Mouse (Mus musculus) cerebellum, adult 2 months (tissue): ENCODE results near the gene Hsd11b1. TPM values are rescaled to one million over a fixed set of nuclear protein-coding genes. Genes with fewer than 3 reads are reported as not detected.

Source experiments
- DNase-seq, 2 experiments: peaks; one replicate each; pipeline ENCODE4 v3.0.0; 2021
- H3K27ac ChIP-seq: fragments of 200-500 bp; 2 replicates; pipeline ENCODE4 v1.5.1; 2012; ENCODE audit warnings: low read length, control low read depth, inconsistent platforms; ENCODE audit not compliant: insufficient read depth
- H3K27me3 ChIP-seq: fragments of 200-500 bp; 2 replicates; pipeline ENCODE4 v1.6.1; 2012; ENCODE audit warnings: inconsistent platforms, mild to moderate bottlenecking, low read length, moderate library complexity; ENCODE audit not compliant: control insufficient read depth, insufficient read depth
- H3K4me1 ChIP-seq: fragments of 200-500 bp; 2 replicates; pipeline ENCODE4 v1.6.1; 2011; ENCODE audit warnings: low read length; ENCODE audit not compliant: control insufficient read depth, insufficient read depth
- H3K4me3 ChIP-seq: fragments of 200-500 bp; replicated peaks from 2 replicates; pipeline ENCODE3; 2011; ENCODE audit warnings: mild to moderate bottlenecking, low read depth, low read length, control low read depth; ENCODE audit not compliant: insufficient read depth
- CTCF ChIP-seq: fragments of 200-500 bp; IDR thresholded peaks from 2 replicates; pipeline ENCODE4 v1.5.1; 2011; ENCODE audit warnings: low read depth, mild to moderate bottlenecking, control low read depth, low read length, moderate library complexity, borderline replicate concordance; ENCODE audit not compliant: insufficient read depth
- POLR2A ChIP-seq: fragments of 200-500 bp; IDR thresholded peaks from 2 replicates; pipeline ENCODE4 v1.6.1; 2011; ENCODE audit warnings: low read length, control low read depth, borderline replicate concordance; ENCODE audit not compliant: insufficient read depth
- WGBS: fragments of 180-500 bp; shearing (Covaris S2); methylation state at CpG from one replicate; pipeline ENCODE4 v1.1.7; 2018; 5-methylcytosine and 5-hydroxymethylcytosine counted together
- polyA plus RNA-seq: library from polyadenylated mRNA; depleted of rRNA; stranded (reverse); fragments of >200 nt; gene quantifications from 2 replicates; pipeline ENCODE4 v1.2.3, GENCODE M21; 2012; rRNA removed

The Hsd11b1 gene
- polyA plus RNA-seq, 1 experiment = 94.8 TPM

DNA sequence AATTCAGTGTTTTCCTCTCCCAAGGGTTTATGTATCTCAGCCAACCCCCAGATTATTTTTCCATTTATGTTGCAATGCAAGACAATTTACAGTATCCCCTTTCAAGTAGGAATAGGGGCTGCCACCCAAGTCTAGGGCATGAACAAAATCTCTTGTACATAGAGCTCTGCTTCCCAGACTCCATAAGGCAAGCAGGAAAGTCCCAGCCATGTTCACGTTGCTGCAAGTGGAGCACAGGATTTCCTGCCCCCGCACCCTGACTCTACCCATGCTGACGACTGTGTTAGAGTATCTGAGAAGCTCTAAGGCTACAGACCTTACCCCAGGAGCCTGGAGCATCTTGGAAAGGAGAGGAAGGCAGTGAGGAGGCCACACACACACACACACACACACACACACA, 74.1 kb downstream of the Hsd11b1 start:
- DNase-seq = no peak
- Histone ChIP-seq H3K4me1 (peaks cover 19% of the 10 kb centered on the region), H3K27me3 (no peaks in the 10 kb centered on the region), H3K27ac (peak overlapping the region; percentile 17; the same call in 1 of the 2 replicates), H3K4me3 (no peak overlapping the region)
- WGBS = 62% methylated on average over 3 of the region's 3 CpGs
- TF ChIP-seq CTCF (no peak), POLR2A (no peak)

DNA sequence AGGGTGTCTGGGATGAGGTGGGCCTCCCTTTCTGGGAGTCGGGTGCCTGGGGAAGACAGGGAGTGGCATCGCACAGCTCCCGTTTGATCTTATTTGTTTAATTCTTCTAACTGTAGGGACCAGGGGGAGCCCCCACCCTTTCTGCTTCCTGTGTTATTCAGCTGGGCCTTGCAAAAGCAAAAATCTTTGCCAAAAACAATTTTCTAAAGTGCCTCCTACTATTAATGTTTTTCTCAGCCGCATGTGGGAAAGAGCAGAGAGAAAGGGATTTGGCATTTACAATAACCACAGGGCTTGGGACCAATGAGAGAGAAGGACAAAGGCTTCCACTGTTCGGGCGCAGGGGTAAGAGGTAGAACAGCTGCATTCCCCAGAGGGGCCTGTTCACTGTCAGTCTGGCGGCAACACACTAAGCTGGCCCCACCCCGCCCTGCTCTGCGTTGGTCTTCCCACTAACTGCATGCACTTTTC, 74.7 kb downstream of the Hsd11b1 start:
- Histone ChIP-seq H3K27ac (0 out of 2 replicates have a peak overlapping the region, but pooled peaks have one; percentile 17), H3K4me1 (peaks cover 14% of the 10 kb centered on the region), H3K27me3 (no peaks in the 10 kb centered on the region), H3K4me3 (no peak overlapping the region)
- DNase-seq = peak in 1 of 2 experiments; percentile 21
- WGBS = 76% methylated on average over 9 of the region's 9 CpGs
- no peak for TF ChIP-seq CTCF
- no peak for TF ChIP-seq POLR2A

DNA sequence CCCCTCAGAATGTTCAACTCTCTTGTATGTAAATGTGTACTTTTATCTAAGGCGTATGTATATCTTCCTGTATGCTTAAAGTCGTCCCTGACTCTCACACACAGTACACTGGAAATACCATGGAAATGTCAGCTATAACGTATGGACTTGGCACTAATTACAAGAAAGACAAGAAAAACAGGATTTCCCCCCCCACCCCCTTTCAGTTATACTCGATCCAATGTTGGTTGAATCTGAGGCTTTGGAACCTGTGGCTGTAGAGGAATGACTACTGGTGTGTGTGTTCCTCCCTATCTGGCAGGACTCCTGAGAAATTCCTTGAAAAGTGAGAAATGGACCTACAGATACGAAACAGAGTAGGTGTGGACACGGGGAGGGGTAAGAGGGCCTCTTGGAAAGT, 75.6 kb downstream of the Hsd11b1 start:
- no peak overlapping the region for H3K4me3 ChIP-seq
- DNase-seq = no peak
- no peak overlapping the region for H3K27ac ChIP-seq
- no peaks in the 10 kb centered on the region for H3K27me3 ChIP-seq
- H3K4me1 ChIP-seq = peaks cover 8% of the 10 kb centered on the region
- WGBS = 95% methylated on average over 6 of the region's 6 CpGs
- TF ChIP-seq CTCF = no peak
- TF ChIP-seq POLR2A = no peak

DNA sequence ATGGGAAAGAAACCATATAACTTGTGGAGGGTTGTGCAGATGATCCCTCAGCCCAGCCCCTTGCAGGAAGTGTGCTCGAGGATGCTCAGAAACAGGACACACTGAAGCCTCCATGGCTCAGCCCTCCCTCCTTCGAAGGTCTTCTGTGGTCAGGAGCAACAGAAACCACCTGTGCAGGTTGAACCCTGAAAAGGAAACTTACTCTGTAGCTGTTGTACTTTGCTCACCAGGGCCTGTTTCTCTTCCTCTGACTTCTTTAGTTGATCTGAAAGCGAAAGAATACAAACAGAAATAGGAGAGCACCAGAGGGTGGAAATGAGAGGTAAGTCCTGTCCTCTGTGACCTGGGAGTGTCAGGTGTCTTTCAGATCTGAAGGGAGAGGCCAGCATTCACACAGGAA, 82.8 kb downstream of the Hsd11b1 start:
- Histone ChIP-seq H3K4me1 (no peaks in the 10 kb centered on the region), H3K4me3 (no peak overlapping the region), H3K27me3 (no peaks in the 10 kb centered on the region), H3K27ac (no peak overlapping the region)
- DNase-seq = no peak
- WGBS = 85% methylated on average over 3 of the region's 3 CpGs
- no peak for TF ChIP-seq POLR2A
- no peak for TF ChIP-seq CTCF

DNA sequence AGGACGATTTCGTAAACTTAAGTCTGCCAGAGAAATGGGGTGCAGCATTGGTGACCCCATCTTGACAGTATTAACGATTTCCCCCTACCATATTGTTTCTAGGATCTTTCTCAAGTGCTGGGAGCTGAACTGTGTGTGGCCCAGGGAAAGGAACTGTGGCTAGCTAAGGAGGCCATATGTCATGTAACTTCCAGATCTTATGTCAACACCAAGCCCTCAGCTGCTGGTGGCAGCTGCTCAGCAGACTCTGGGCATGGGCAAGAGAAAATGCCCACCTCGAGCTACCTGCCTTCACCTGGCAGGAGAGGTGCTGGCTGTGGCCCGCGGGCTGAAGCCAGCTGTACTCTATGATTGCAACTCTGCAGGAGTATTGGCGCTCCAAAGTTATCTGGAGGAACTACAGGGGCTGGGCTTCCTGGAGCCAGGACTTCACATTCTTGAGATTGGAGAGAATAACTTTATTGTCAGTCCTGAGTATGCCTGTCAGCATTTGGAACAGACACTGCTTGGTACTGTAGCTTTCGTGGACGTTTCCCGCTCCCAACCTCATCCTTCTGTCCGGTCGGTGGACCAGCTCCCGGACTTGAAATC, 89.6 kb downstream of the Hsd11b1 start:
- no peak overlapping the region for H3K27ac ChIP-seq
- TF ChIP-seq POLR2A = no peak
- TF ChIP-seq CTCF = no peak
- peak in 1 of 2 experiments; percentile 14 for DNase-seq
- no peaks in the 10 kb centered on the region; the same call in 1 of the 2 replicates for H3K4me1 ChIP-seq
- no peaks in the 10 kb centered on the region for H3K27me3 ChIP-seq
- peak overlapping the region; percentile 5 for H3K4me3 ChIP-seq
- WGBS = 77% methylated on average over 13 of the region's 13 CpGs

DNA sequence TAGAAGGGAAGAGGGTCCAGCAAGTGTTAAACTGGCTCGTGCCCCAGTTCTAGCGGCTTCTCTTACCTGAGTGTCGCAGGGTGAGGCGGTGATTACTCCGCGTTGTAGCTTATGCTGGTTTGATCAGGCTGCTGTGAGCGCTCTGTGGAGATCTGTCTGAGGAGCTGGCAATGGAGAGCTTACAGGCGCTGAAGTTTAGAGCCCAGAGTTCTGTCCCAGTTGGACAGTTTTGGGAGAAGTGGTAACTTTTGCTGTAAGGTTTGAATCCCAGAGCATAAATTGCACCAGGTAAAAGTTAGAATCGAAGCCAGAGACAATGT, 90.1 kb downstream of the Hsd11b1 start:
- Histone ChIP-seq H3K27ac (peak overlapping the region; percentile 27), H3K4me1 (no peaks in the 10 kb centered on the region; the same call in 1 of the 2 replicates), H3K27me3 (no peaks in the 10 kb centered on the region), H3K4me3 (peak overlapping the region; percentile 61)
- TF ChIP-seq POLR2A (no peak), CTCF (no peak)
- DNase-seq = no peak
- WGBS = 14% methylated on average over 9 of the region's 9 CpGs

DNA sequence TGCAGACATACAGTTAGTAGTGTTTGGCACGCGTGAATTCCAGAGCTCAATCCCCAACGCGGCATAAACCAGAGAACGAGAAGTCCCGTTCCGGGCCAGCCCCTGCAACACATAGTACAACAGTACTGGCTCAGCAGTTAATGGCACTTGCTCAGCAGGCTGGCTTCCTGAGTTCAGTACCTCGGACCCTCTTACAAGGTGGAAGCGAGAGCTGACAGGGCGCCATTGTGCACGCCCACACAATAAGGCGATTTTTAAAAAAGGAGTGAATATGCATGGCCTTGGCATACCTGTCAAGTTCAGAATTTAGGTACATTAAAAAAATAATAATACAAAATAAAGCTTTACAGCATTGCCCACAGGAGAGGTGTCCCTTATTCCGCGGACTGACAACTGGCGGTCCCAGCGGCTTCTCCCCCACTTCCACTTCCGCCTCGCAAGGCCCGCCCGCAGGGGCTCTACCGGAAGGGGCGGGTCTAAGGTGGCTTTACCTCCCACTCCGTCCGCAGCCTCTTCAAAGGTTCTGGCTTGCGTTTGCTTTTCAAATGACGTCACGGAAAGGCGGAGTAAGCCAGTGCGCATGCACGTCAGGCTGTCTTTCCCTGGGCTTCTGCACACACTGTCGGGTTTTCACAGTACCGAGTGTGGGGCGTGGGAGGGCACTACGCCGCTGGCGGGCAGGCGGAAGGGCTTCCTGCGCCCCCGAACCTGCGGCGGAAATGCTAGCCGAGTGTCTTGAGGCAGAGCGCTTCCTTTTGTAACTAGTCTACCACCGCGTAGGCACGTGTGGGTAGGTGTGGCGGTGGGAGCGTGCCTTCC, 90.7 kb downstream of the Hsd11b1 start:
- WGBS = under 1% methylated on average over 48 of the region's 48 CpGs
- TF ChIP-seq POLR2A (peak; percentile 97), CTCF (no peak)
- peak; percentile 95 to 98 for DNase-seq
- Histone ChIP-seq H3K27me3 (no peaks in the 10 kb centered on the region), H3K4me3 (peak overlapping the region; percentile 76), H3K4me1 (no peaks in the 10 kb centered on the region; the same call in 1 of the 2 replicates), H3K27ac (peak overlapping the region; percentile 42)

Other genes starting within 250 kb of the Hsd11b1 start
- 6.4 and 6.9 TPM in 2 replicates for gene Syt14, start 228.3 kb downstream of the Hsd11b1 start, polyA plus RNA-seq
- 17.7 and 18.9 TPM in 2 replicates for gene Diexf, start 133.8 kb downstream of the Hsd11b1 start, polyA plus RNA-seq
- gene Irf6, start 111.0 kb downstream of the Hsd11b1 start, polyA plus RNA-seq = 0.89 and 2.0 TPM in 2 replicates
- gene A130010J15Rik, start 96.0 kb downstream of the Hsd11b1 start, polyA plus RNA-seq = 4.0 and 4.3 TPM in 2 replicates
- 0.79 and 0.80 TPM in 2 replicates for gene Traf3ip3, start 62.4 kb downstream of the Hsd11b1 start, polyA plus RNA-seq
- 3.9 and 4.1 TPM in 2 replicates for gene Lamb3, start 56.4 kb downstream of the Hsd11b1 start, polyA plus RNA-seq
- 36.0 and 37.1 TPM in 2 replicates for gene G0s2, start 9.1 kb upstream of the Hsd11b1 start, polyA plus RNA-seq
- 23.4 and 26.4 TPM in 2 replicates for gene Camk1g, start 106.2 kb upstream of the Hsd11b1 start, polyA plus RNA-seq